Mouse (Mus musculus): ENCODE measurements around the gene Rsrc2.
"Not testable (repeated sequence)": the region's sequence is repeated elsewhere in the genome, so short reads cannot be mapped to it uniquely, and the experiment has no call there.

Gene Rsrc2

DNA sequence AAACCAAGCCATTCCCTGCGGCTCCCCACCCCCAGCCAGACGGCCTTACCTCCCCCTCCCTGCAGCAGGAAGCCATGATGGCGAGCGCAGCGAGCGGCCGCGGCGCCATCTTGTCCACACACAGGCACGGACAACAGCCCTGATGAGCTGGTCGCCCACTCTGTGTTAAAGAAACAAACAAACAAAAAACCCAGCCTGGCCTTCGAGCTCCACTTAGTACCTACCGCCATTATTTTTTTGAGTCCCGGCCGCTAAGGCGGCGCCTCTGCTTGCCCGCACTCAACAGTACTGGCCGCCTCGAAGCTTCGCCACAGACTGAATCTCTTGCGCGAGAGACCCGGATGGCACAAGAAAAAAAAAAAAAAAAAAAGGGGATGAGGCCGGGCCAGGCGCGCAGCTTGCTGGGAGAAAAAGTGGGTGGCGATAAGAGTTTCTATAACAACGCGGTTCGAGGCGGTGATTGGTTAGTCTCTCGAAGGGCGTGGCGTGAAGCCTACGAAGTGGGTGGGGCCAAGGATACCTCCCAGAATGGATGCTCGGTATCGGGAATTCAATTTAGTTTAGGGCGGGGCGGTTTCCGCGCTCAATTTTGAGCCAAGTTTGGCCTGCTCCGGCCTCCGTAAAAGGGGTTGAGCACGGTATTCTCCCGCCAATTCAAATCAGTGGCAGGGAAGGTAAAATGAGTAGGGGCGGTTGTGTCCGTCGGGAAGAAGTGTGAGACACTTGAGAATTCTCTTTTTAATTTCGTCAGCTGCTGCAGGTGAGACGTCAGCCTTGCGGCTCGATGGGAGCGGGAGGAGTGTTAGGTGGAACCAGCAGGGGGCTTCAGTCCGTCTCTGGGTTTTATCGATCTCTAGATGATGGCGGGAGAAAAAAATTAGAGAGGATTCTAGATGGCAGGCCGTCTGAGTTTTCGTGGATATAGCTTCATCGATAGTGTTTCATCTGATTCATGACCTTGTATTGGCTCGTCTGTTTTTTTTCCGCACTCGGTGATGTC lies at the start of gene Rsrc2, which contains the start of gene Kntc1:
Rsrc2 (minus strand) TSS at position 350 of the 1,000 bp plus-strand sequence.
Kntc1 (plus strand) TSS at position 652 of the 1,000 bp plus-strand sequence.
- DNase-seq (ENCODE audit: low spot score) = peak; percentile 100

DNA sequence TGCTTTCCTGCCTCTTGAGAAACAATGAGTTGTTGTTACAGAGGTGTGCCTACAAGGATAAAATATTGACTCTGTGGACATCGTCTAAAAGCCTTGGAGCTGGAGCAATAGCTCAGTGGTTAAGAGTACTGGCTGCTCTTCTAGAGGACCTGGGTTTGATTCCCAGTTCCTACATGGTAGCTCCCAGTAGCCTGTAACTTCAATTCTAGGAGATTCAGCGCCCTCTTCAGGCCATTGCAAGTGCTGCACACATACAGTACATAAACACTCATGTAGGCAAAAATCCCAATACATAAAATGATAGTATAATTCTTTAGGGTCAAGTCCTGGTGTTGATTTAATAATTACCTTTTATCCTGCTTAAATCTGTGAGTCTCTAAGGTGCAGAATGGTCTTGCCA lies 43.9 kb upstream of the Rsrc2 start:
- no peak for DNase-seq (ENCODE audit: low spot score)

DNA sequence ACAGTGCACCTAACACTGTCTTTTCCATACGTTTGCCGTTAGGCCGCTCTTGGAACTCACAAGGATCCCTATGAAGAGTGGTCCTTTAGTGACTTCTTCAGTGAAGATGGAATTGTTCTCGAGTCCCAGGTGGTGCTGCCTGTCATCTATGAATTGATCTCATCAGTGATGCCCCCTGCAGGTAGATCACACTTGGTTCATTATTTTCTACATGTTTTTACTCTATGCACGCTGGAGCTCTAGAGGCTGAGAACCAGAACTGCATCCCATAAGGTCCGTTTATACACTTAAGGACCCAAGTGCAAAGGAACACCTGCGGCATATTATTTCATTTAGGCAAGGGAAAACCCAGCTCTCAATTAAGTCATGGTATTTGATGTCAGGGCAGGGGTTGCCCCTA lies 39.8 kb upstream of the Rsrc2 start:
- no peak for DNase-seq (ENCODE audit: low spot score)

- DNase-seq (ENCODE audit: low spot score) = no peak
These were observed 32.6 kb upstream of the Rsrc2 start for GRCm38 (mm10) chr5:123781864-123782263.

DNA sequence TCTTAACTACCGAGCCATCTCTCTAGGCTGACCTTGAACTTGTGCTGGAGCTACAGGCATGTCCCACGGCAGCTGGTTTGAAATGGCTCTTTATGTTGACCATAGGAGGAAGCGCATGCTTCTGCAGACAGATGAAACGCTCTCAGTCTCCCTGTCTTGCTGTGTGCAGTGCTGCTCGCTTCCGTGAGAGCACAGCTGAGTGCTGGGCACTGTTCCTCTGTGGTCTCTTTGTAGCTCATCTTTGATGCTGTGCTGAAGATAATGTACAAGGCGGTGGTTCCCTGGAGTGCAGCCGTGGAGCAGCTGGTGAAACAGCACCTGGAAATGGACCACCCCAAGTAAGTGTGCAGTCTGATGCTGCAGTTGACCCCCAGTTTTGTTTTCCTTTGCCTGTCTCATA lies 31.5 kb upstream of the Rsrc2 start:
- DNase-seq (ENCODE audit: low spot score) = no peak

DNA sequence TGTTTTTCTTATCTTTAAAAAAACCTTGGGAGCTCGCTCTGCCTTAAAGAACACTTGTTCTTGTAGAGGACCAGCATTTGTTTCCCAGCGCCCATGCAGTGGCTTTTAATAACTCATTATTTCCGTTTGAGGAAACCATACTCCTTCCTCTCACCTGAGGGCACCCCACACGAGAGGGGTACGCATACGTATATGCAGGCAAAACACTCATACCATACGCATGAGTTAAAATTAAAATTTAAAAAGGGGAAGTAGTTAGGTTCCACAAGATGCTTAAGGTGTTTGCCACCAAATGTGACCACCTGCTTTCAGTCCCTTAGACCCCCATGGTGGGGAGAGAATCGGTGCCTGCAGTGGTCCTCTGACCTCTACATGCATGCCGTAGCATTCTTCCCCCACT lies 24.2 kb upstream of the Rsrc2 start:
- DNase-seq (ENCODE audit: low spot score) = no peak

GRCm38 (mm10) chr5:123766455-123766854 lies 17.2 kb upstream of the Rsrc2 start:
- DNase-seq (ENCODE audit: low spot score) = not testable (repeated sequence)

DNA sequence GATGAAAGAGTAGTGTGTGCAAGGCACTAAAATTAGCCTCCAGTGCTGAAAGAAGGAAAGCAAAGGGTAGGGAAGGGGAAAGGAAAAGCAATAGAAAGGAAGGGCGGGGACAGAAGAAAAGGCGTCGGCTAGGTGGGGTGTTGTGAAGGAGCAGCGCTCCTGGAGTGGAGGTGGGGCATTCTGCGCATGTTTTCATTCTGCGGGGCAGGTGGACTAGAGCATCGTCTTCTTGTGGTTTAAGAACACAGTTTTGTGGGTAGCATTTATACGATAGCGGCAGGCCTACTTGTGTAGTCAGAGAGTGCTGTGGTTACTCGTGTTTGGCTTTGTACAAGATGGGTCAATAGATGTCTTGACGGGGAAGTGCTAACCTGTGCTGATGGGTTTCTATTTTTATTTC lies 16.3 kb upstream of the Rsrc2 start:
- no peak for DNase-seq (ENCODE audit: low spot score)

DNA sequence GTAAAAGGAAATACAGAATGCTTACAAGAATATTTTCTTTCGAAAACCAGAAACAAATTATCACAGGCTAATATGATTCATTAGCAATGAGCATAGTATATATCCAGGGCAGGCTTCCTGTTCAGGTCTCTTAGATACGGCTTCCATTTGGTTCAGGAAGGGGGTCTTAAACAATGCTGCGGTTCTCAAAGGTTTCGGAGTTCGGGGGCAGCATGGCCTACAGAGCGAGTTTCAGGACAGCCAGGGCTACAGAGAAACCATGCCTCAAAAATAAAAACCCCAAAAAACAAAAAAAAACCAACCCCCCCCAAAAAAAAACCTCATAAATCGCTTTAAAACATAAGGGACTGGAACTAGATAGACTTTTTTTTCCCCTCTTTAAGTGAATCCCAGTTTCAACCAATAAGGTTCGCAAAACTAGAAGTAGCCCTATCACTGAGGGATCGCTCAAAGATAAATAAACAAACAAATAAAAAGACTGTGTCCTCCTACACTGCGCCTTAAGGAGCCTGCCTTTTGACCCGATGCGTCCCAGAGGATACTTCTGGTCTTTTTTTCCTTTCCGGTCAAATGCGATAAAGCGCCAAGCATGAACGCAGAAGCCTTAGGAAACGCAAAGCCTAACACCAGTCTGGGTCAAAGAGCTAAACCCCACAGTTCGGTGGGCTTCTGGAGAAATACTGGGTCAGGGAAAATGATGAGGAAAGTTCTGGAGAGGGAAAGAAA lies 712 bp downstream of the Rsrc2 start:
- no peak for DNase-seq (ENCODE audit: low spot score)

DNA sequence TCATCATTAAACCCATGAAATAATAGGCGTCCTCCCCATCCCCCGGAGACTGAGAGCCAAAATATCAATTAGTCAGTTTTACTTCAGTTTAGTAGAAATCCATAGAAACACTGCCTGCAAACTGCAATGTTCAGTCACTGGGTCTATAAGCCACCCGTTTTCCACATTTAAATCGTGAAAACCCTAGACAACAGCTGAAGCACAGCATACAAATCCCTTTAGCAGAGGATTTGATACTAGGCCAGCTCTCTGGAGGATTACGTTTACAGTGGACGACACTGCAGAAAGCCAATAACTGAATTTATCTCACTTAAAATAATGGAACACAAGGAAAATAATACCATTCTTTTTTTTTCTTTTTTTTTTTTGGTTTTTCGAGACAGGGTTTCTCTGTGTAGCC lies 1.6 kb downstream of the Rsrc2 start:
- no peak for DNase-seq (ENCODE audit: low spot score)

GRCm38 (mm10) chr5:123746253-123746652 lies 3.0 kb downstream of the Rsrc2 start:
- no peak for DNase-seq (ENCODE audit: low spot score)

DNA sequence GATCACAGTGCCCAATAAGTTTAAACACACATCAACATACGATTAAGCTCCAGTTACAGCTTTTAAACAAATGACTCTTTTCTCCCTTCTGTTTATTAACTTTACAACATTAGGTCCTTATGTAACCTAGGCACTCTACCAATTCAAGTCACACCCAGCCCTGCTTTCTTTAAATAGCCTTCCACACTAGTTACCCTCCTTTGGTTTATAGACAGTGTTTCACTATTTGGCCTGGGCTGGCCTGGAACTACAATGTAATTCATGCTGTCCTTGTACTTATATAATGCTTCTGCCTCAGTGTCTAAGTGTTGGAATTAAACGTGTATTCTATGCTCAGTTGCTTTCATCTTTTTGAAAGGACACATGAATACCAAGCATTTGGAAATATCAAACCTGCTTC lies 4.9 kb downstream of the Rsrc2 start:
- DNase-seq (ENCODE audit: low spot score) = peak; percentile 16

DNA sequence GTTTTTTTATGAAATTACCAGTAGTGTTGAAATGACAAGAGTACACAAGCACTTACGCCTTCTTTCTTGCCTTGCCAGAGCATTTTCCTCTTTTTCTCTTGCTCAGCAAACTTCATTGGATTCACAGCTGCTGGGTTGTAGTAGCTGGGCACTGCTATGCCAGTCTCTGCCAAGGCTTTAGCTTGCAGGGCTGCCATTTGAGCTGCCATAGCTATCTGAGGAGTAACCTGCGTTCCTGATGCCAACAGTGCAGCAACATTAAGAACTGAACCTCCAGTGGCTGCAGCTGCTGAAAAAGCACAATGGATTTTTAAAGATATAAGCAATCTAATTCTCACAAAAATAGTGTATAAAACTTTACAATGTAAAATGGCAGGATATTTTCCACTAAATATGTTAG lies 18.2 kb downstream of the Rsrc2 start:
- no peak for DNase-seq (ENCODE audit: low spot score)

DNA sequence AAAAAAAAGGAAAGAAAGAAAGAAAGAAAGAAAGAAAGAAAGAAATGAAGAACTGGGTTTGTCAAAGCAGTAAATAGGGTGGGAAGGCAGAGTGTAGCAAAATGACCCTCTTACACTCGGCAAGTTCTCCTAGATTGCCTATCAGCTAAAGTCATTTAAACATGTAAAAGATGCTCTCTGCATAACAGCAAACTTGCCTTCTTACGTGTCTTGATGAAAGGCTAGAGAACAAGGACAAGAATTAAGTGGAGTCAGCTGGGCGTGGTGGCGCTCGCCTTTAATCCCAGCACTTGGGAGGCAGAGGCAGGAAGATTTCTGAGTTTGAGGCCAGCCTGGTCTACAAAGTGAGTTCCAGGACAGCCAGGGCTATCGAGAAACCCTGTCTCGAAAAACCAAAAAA lies 25.4 kb downstream of the Rsrc2 start:
- not testable (repeated sequence) for DNase-seq (ENCODE audit: low spot score)

GRCm38 (mm10) chr5:123720328-123721311 lies 28.6 kb downstream of the Rsrc2 start, which contains the start of gene Zcchc8:
Gene Zcchc8 (minus strand): TSS chr5:123721100.
- DNase-seq (ENCODE audit: low spot score) = peak; percentile 98

GRCm38 (mm10) chr5:123714622-123715021 lies 34.6 kb downstream of the Rsrc2 start:
- no peak for DNase-seq (ENCODE audit: low spot score)

DNA sequence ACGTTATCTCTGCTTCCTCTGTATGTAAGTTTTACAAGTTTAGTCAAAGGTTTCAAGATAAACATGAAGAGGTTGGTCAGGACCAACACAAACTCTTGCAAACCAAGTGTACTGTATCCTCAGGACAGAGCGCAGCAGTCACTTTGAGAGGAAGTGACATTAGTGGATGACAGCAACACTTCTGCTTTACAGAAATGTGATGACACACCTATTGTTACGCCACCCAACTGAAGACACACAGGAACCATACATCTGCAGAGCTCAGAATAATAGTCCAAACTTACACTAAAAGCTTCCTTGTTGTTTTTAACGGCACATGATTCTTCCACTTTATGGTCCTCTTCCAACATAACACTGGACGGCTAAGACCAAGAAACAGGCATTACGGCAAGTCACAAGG lies 35.4 kb downstream of the Rsrc2 start:
- DNase-seq (ENCODE audit: low spot score) = peak; percentile 44

DNA sequence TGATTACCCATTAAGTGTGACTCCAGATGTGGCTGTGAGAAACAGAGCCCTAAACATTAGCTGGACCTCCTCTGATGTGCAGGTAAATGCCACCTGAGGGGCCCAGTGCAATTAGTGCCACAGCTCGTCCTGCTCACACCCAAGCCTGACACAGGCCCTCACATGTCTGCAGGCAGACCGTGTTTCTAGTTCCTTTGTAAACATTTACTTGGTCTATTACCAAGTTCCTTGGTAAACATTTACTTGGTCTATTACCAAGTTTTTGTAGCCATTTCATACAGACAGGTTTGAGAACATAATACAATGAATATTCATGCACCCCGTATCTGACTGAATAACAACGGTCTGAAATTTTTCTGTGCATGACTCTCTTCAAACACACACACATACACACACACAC lies 39.6 kb downstream of the Rsrc2 start:
- DNase-seq (ENCODE audit: low spot score) = peak; percentile 48

GRCm38 (mm10) chr5:123708598-123708997 lies 40.6 kb downstream of the Rsrc2 start:
- DNase-seq (ENCODE audit: low spot score) = peak; percentile 79

GRCm38 (mm10) chr5:123700625-123701024 lies 48.6 kb downstream of the Rsrc2 start:
- peak; percentile 65 for DNase-seq (ENCODE audit: low spot score)

GRCm38 (mm10) chr5:123699198-123699597 lies 50.0 kb downstream of the Rsrc2 start:
- DNase-seq (ENCODE audit: low spot score) = peak; percentile 89

DNA sequence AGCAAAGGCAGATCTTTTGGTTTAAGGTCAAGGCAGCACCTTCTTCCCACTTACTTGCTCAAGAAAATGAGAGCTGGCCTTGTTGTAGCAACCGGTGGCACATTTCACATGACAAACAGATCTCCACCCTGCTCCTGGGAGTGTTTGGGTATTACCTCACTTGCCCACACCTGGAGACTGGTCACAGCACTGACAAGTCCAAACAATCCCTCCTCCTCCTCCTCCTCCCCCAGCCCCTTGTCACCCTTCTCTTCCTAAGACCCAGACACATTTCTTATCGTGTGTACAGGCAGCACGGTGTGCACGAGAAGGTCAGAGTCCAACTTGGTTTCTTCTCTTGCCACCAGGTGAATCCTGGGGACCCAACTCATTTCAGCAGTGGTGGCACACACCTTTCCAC lies 52.3 kb downstream of the Rsrc2 start:
- peak; percentile 67 for DNase-seq (ENCODE audit: low spot score)

Measured in lung, postnatal 25 days (tissue).